Mouse (Mus musculus): ENCODE data around the gene Pias1.

DNA sequence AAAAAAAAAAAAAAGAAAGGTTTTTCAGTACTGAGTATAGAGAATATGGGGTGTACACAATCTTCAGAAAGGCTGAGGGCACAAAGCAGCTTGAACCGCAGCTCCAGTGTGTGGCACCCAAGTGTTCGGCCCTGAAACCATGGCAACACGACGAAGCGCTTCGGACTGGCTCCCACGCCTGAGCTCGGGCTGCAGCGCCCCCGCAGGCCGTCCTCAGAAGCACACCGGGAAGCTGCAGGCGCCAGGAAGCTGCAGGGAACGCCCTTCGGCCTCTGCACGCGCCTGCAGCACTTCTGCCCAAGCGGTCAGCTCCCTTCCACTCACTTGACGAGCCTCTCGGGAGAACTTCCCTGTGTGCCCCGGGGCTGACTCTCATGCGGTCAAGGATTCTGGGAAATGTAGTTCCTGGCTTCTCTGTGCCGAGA lies 159.1 kb downstream of the Pias1 start:
- no peak; the same call in 1 of the 2 replicates for TF ChIP-seq BHLHE40 (IDR thresholded peaks at IDR 0.05; ENCODE audit: borderline replicate concordance, low read depth, low read length)
- no peak for TF ChIP-seq ZC3H11A (IDR thresholded peaks at IDR 0.05; ENCODE audit: low read depth, low read length)
- no peak; the same call in 1 of the 2 replicates for TF ChIP-seq KAT2A (conservative IDR thresholded peaks at IDR 0.05; ENCODE audit: low read depth, low read length)
- no peak for TF ChIP-seq CHD1 (IDR thresholded peaks at IDR 0.05; ENCODE audit: low read depth, low read length)
- peak; percentile 76 to 96 (median 90) for TF ChIP-seq CTCF (IDR thresholded peaks at IDR 0.05 in 2 of 3, conservative IDR thresholded peaks at IDR 0.05 in 1 of 3; ENCODE audit: control insufficient read depth in 1 of 3, insufficient read depth in 1 of 3, low read depth in 2 of 3, low read length in 3 of 3, poor library complexity in 1 of 3, severe bottlenecking in 1 of 3)
- peak in 1 of 2 experiments; percentile 52; a peak in 1 of 4 replicates for TF ChIP-seq POLR2A (IDR thresholded peaks at IDR 0.05; ENCODE audit: control insufficient read depth in 1 of 2, insufficient read depth in 1 of 2, low read depth in 1 of 2, low read length in 2 of 2, poor library complexity in 1 of 2)
- TF ChIP-seq MAX (IDR thresholded peaks at IDR 0.05; ENCODE audit: low read length): peak; percentile 84
- TF ChIP-seq ZNF384 (IDR thresholded peaks at IDR 0.05; ENCODE audit: low read depth, low read length): peak; percentile 79
- TF ChIP-seq MYB (IDR thresholded peaks at IDR 0.05; ENCODE audit: low read depth, low read length): no peak
- no peak for TF ChIP-seq TAL1 (IDR thresholded peaks at IDR 0.05; ENCODE audit: low read length)

All from MEL (cell line).